Mouse (Mus musculus) ES-Bruce4 (cell line): ENCODE data around the gene Cnst.

ENCODE experiments used
- CTCF ChIP-seq: IDR thresholded peaks from one replicate; pipeline ENCODE4 v1.8.1; 2011; ENCODE audit warnings: low read depth, low read length
- EP300 ChIP-seq: IDR thresholded peaks from 2 replicates; pipeline ENCODE4 v1.6.1; 2011; ENCODE audit warnings: low read depth, low read length; ENCODE audit not compliant: insufficient read depth
- POLR2A ChIP-seq: IDR thresholded peaks from one replicate; pipeline ENCODE4 v1.8.1; 2011; ENCODE audit warnings: low read length; ENCODE audit not compliant: insufficient read depth

DNA sequence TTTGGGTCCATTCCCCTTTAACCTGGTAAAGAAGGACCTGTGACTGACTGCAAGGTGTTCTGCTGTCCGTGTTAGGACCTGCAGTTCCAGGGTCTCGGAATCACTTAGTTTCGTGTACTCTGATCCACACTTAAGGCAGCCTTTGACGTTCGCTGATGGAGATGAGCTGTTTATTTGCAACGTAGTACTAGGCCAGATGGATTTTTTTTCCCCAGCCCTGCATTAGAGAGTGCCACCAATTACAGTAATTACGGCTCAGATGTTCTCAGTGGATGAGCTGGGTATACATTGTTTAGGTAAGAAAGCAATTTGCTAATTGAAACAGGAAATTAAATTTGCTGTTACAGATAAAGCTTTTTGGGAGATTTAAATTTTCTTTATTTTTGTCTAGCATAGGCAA lies 71.3 kb downstream of the Cnst start:
- TF ChIP-seq EP300 (no peak), POLR2A (no peak), CTCF (no peak)
